Mouse (Mus musculus) midbrain, embryonic 10.5 days (tissue): ENCODE measurements around the gene Hoxd3. TPM values are rescaled to one million over a fixed set of nuclear protein-coding genes. Genes with fewer than 3 reads are reported as not detected.

ENCODE experiments used
- DNase-seq: peaks from one replicate; pipeline ENCODE4 v3.0.0-alpha.2; 2017; ENCODE audit warnings: low spot score
- H3K27ac ChIP-seq: fragments of 300-500 bp; sonication (generic); replicated peaks from 2 replicates; pipeline ENCODE4 v1.5.1; 2016; ENCODE audit warnings: mild to moderate bottlenecking
- H3K27me3 ChIP-seq: fragments of 300-500 bp; sonication (generic); 2 replicates; pipeline ENCODE4 v1.6.1; 2016; ENCODE audit warnings: low read depth, mild to moderate bottlenecking; ENCODE audit not compliant: poor library complexity, severe bottlenecking
- H3K36me3 ChIP-seq: fragments of 300-500 bp; sonication (generic); 2 replicates; pipeline ENCODE4 v1.6.1; 2016; ENCODE audit warnings: mild to moderate bottlenecking, moderate library complexity
- H3K4me1 ChIP-seq: fragments of 300-500 bp; sonication (generic); 2 replicates; pipeline ENCODE4 v1.6.1; 2016
- H3K4me3 ChIP-seq: fragments of 300-500 bp; sonication (generic); 2 replicates; pipeline ENCODE4 v1.5.1; 2016; ENCODE audit warnings: mild to moderate bottlenecking, moderate library complexity
- H3K9me3 ChIP-seq: fragments of 300-500 bp; sonication (generic); replicated peaks from 2 replicates; pipeline ENCODE4 v1.6.1; 2016; ENCODE audit warnings: mild to moderate bottlenecking
- WGBS: fragments of 180-500 bp; shearing (Covaris S2); methylation state at CpG from one replicate; pipeline ENCODE4 v1.1.7; 2016; 5-methylcytosine and 5-hydroxymethylcytosine counted together
- polyA plus RNA-seq: library from polyadenylated mRNA; unstranded; fragments of >200 nt; fragmentation: Nextera tagmentation; extraction: Ambion mirVana; gene quantifications from 2 replicates; pipeline ENCODE4 v1.2.1, GENCODE M21; 2016

The Hoxd3 gene
- polyA plus RNA-seq, 1 experiment from 2014 or later, result 0.06 TPM

DNA sequence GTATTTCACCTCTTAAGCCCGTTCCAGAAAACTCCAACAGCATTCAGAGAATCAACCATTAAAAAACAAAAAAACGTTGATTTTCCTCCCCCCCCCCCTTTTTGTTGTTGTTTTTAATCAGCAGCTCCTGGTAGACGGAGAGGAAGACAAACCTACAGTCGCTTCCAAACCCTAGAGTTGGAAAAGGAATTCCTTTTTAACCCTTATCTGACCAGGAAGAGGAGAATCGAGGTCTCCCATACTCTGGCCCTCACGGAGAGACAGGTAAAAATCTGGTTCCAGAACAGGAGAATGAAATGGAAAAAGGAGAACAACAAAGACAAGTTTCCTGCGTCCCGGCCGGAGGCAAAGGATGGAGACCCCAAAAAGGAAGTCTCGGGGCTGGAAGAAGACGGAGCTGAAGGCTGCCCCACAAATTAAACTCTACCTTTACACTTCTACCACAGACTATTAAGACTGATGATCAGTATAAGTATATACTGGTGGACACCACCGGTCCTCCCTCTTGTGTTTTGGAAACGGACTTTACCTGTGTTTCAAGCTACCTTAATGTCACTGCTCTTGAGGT is 5.2 kb upstream of the Hoxd3 start:
- DNase-seq, result no peak
- no peaks in the 10 kb centered on the region for H3K9me3 ChIP-seq
- H3K4me3 ChIP-seq, result no peak overlapping the region
- WGBS, result 3% methylated on average over 13 of the region's 13 CpGs
- no peak overlapping the region for H3K27ac ChIP-seq
- no peaks in the 10 kb centered on the region for H3K36me3 ChIP-seq
- peaks cover 100% of the 10 kb centered on the region for H3K27me3 ChIP-seq
- H3K4me1 ChIP-seq, result peaks cover 14% of the 10 kb centered on the region

DNA sequence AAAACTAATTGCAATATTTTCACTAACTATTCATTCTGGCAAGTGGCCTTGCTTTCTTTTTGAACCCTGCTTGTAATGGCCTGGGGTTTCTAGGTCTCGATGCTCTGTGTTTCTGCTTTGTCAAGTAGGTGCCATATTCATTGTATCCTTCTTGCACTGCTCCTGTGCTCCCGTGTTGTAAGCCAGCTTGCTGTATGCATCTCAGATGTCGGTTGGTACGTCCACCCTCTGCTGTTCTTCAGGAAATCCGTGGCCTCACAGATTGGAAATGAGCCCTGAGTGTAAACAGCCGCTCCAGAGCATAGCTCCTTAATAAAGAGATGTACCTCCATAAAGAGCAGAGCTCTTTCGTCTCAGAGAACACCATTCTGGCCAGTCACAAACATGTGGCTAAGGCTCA is 4.1 kb upstream of the Hoxd3 start:
- Histone ChIP-seq H3K27me3 (peaks cover 100% of the 10 kb centered on the region), H3K9me3 (no peaks in the 10 kb centered on the region), H3K4me1 (peaks cover 20% of the 10 kb centered on the region), H3K4me3 (no peak overlapping the region), H3K36me3 (no peaks in the 10 kb centered on the region), H3K27ac (no peak overlapping the region)
- DNase-seq, result no peak
- WGBS, result 5% methylated on average over 7 of the region's 7 CpGs

DNA sequence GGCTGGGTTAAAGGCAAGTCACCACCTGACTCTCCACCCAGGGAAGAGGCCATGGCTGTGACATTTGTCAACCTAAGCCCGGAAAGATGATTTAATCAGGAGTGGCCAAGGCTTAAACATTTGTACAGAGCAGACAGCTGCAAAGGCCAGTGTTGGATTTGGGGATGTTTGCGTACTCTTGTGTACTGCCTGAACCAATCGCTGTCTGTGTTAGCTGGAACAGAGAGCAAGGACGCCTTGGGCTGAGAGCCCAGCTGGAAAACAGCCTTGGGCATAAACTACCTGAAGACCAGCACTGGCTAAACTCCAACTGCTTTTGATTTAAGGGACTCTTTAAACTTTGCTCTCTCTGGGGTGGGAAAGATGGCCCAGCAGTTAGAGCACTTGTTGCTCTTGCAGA is 3.1 kb upstream of the Hoxd3 start:
- no peak overlapping the region for H3K4me3 ChIP-seq
- H3K27ac ChIP-seq, result no peak overlapping the region
- no peaks in the 10 kb centered on the region for H3K9me3 ChIP-seq
- no peak for DNase-seq
- H3K4me1 ChIP-seq, result peaks cover 20% of the 10 kb centered on the region
- WGBS, result 8% methylated on average over 4 of the region's 4 CpGs
- no peaks in the 10 kb centered on the region for H3K36me3 ChIP-seq
- H3K27me3 ChIP-seq, result peaks cover 100% of the 10 kb centered on the region

DNA sequence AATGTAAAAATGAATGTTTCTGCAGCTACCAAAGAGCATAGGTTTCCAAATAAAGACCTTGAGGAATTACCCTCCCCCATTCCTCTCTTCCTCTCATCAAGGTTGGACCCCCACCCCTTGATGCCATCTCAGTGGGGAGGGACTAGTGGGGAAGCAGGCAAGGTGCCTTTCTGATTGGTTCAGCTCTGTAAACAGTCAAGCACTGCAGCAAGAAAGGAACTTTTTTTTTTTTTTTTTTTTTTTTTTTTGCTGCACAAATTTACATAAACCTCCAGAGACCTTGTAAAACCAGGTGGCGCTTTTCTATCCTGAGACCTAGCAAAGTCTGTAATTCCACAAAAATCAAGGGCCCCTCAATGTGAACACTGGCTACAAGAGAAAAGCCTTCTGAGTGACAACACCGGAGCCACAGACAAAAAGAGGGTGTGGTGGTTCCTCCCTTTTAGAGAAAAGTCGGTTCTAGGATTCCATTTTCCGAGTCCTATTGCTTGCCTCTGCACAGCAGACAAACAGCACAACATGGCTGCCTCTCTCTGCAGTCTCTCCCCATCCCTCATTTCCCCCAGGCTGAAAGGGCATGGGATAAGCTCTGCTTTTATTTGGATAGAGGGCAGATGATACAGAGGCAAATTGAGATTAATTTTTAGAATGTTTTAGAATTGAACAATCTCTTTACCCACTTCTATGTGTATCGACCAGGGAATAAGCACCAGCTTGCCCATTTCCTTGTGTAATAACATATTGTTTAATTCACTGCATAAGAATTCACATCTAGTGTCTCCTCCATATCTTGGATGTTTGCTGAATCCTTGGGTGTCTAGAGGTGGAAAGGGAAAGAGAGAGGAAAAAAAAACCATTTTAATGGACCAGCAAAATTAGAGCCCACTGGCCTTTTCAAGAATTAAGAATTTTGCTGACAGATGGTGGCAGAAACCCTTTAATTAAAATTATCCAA is 2.0 kb upstream of the Hoxd3 start:
- no peak for DNase-seq
- 4% methylated on average over 5 of the region's 5 CpGs for WGBS
- no peaks in the 10 kb centered on the region for H3K9me3 ChIP-seq
- no peaks in the 10 kb centered on the region for H3K36me3 ChIP-seq
- H3K27me3 ChIP-seq, result peaks cover 100% of the 10 kb centered on the region
- H3K27ac ChIP-seq, result no peak overlapping the region
- H3K4me1 ChIP-seq, result peaks cover 17% of the 10 kb centered on the region
- no peak overlapping the region for H3K4me3 ChIP-seq

DNA sequence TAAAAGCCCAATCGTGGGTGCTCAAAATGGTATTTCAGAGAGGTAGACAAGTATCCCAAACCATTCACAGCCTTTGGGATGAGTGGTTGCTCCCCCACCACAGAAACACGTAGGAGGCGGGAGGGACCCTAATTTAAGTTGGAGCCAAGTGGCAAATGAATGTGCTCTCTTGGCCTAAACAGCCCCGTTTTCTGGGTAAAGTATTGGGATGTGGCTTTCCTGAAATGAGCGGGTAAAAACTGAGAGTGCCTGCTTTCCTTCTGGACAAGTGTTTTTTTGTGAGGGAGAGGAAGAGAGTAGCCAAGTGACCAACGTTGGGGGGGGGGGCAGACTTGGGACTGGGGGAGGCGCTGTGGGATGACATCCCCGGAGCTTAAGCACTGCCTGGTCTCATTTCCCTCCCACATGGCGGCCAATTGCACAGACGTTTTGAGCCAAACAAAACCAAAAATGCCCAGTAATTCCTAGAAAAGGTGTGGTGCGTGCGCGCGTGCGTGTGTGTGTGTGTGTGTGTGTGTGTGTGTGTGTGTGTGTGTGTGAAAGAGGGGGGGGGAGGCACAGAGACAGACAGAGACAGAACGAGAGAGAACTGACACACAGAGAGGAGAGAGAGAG is 691 bp upstream of the Hoxd3 start:
- Histone ChIP-seq H3K9me3 (no peaks in the 10 kb centered on the region), H3K4me3 (no peak overlapping the region), H3K27ac (no peak overlapping the region), H3K4me1 (peaks cover 11% of the 10 kb centered on the region), H3K36me3 (no peaks in the 10 kb centered on the region), H3K27me3 (peaks cover 100% of the 10 kb centered on the region)
- no peak for DNase-seq
- WGBS, result under 1% methylated on average over 16 of the region's 16 CpGs

DNA sequence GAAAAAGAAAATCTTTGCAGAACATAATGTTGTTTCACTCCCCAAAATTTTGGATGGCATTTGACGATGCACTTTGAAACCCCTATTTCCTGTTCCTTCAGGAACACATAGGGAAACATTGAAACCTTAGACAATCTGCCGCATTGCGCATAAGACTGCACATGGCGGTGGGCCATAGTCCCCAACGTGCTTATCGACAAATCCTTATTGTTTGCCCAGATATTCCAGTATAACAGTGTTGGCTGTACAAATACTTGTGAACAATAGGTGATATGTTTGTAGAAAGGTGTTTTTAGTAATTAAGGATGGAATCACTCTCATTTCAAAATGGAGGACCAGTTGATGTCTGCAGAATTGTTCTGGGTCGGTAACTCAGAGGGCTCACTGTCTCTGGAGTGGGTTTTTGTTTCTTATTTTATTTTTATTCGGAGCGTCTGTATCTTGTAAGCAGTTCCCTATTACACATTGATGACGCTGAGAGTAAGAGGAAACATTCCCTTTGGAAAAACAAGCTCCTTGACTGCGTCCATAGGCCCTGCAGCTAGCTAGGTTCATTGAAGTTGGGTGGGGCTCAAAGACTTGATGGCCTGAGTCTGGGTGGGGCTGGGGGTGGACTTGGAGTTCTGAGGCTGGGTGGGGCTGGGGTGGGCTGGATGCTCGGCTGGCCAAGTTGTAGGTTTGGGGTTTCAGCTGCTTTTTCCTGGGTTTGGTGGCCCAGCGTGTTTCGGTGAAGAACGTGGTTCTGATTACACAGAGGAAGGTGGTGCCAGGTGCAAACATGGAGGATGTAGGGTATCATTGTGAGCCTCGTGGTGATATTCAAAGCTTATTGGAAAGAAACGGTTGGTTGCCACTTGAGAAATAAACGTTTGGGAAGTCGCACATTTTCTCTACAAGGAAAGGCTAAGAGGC is 1.8 kb downstream of the Hoxd3 start:
- H3K27ac ChIP-seq, result no peak overlapping the region
- peaks cover 11% of the 10 kb centered on the region for H3K4me1 ChIP-seq
- no peaks in the 10 kb centered on the region for H3K36me3 ChIP-seq
- no peaks in the 10 kb centered on the region for H3K9me3 ChIP-seq
- no peak overlapping the region for H3K4me3 ChIP-seq
- H3K27me3 ChIP-seq, result peaks cover 100% of the 10 kb centered on the region
- 4% methylated on average over 19 of the region's 19 CpGs for WGBS
- DNase-seq, result no peak

DNA sequence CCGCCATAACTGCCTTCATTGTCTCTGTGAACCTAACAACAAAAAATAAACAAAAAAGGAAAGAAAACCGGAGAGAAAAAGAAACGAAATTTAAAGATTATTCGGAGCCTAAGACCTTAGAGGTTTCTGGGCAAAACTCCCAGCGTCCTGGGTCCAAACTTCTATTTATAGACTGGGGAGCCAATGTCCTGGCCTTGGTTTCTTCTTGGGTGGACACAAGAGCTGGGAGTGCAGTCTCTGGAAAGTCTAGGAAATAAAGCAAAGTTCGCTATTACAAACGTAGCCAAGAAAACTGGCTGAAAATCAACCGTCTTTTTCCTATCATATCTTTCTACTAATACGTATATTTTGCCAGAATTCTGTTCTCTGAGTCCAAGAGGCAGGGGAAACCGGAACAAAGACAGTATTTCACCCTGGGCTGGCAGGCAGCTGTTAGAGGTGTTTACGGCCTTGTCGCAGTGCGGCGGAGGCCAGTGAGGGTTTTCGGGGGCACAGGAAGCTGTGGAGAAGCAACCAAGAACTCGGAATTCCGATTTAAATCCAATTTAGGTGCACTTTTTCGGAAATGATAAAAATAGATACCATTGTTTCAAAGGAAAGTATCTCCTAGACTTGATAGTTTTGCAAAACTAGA is 2.5 kb downstream of the Hoxd3 start:
- H3K4me3 ChIP-seq, result no peak overlapping the region
- peaks cover 11% of the 10 kb centered on the region for H3K4me1 ChIP-seq
- no peaks in the 10 kb centered on the region for H3K36me3 ChIP-seq
- H3K27ac ChIP-seq, result no peak overlapping the region
- H3K9me3 ChIP-seq, result no peaks in the 10 kb centered on the region
- H3K27me3 ChIP-seq, result peaks cover 100% of the 10 kb centered on the region
- 4% methylated on average over 18 of the region's 18 CpGs for WGBS
- DNase-seq, result no peak

DNA sequence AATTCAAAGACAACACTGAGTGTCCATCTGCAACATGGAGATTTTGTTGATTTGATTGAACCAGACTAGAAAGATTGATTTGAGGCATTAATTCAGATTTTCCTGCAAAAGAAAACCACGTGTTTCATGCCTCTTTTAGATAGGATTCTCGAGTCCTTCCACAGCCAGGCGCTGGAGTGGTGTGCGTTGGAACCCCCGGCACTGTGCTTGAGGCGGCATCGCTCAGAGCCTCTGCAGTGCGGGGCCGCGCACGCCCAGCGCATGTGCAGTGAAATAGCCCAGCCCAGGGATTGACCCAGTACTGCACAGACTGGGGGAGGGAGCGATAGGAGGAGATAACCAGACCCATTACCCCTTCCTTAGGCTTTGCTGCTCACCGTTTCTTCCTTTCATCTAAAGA is 3.2 kb downstream of the Hoxd3 start:
- Histone ChIP-seq H3K9me3 (no peaks in the 10 kb centered on the region), H3K36me3 (no peaks in the 10 kb centered on the region), H3K27ac (no peak overlapping the region), H3K27me3 (peaks cover 100% of the 10 kb centered on the region), H3K4me1 (peaks cover 11% of the 10 kb centered on the region), H3K4me3 (no peak overlapping the region)
- no peak for DNase-seq
- under 1% methylated on average over 14 of the region's 14 CpGs for WGBS

DNA sequence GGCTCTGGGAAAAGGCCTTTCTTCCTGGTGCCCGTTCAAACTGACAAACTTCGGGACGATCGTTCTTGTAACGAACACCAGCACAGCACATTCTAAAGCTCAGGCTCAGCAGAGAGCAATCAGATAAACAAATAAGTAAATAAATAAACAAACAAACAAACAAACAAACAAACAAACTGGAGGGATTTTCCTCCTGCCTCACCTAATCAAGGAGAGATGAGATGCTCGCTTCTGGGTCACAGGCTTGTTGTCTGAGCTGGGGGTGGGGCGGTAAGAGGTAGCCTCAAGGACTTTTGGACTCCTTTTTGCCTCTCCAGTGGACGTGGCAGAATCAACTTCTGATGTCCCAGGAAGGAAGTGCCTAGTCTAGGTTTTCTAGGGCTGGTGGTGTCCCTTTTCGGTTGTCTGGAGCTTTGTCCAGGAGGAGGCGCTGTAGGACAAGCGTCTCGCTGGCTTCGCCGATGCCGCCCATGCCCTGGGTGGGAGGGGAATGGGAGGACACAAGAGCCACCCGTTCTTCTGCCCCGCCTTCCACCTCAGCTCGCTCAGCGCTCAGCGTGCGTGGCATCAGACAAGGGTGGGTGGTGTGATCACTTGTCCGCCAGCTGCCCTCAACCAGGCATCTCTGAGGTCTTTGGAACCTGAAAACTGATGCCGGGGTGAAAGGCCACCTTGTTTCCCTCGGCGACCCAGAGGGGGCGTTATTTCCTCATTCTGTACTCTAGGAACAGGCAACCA is 3.9 kb downstream of the Hoxd3 start:
- WGBS, result 3% methylated on average over 26 of the region's 26 CpGs
- no peak overlapping the region for H3K27ac ChIP-seq
- peaks cover 100% of the 10 kb centered on the region for H3K27me3 ChIP-seq
- peak overlapping the region; percentile 41 for H3K4me3 ChIP-seq
- H3K4me1 ChIP-seq, result peaks cover 11% of the 10 kb centered on the region
- no peaks in the 10 kb centered on the region for H3K9me3 ChIP-seq
- DNase-seq, result peak; percentile 90
- no peaks in the 10 kb centered on the region for H3K36me3 ChIP-seq

DNA sequence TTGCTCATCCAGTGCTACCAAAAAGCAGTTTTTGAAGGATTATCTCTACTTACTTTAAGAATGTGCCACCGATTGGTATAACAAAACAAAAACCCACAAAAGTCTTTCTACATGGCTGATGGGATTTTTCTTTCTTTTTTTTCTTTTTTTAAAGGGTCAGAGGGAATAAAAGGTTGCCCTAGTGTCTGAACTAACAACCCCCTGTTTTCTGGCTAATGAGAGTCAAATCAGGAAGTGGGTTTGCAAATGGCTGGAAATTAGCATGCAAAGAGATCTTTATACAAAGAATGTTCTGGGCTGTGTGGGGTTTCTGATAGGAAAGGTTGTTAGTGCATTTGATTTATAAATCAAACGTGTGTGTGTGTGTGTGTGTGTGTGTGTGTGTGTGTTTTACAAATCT is 8.7 kb downstream of the Hoxd3 start:
- WGBS, result 5% methylated on average over 2 of the region's 2 CpGs
- Histone ChIP-seq H3K4me3 (no peak overlapping the region), H3K27ac (no peak overlapping the region), H3K4me1 (peaks cover 5% of the 10 kb centered on the region; the same call in 1 of the 2 replicates), H3K27me3 (peaks cover 100% of the 10 kb centered on the region), H3K36me3 (no peaks in the 10 kb centered on the region), H3K9me3 (no peaks in the 10 kb centered on the region)
- no peak for DNase-seq

DNA sequence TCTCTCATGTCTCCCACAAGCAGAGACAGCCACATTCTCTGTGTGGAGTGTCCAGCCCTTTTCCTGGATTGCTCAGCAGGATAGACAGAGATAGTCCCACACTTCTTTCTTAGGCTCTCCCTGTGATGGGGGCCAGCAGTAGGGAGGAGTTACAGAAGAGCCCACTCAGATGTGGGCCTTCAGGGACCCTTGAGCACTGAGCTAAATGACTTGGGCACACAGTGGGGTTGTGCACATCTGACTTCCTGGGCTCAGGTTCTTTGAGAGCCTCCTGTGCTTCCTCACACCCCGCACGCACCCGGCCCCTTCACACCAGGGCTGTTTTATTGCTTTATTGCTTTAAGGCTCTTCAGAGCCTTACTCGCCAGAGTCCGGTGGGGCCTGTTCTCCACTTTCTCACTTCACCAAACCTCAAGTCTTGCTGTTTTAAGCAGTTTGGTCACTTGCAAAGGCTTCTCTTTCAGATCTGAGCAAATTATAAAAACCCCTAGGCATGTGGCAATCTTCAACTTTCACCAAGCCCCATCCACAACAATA is 9.3 kb downstream of the Hoxd3 start:
- WGBS, result 2% methylated on average over 5 of the region's 5 CpGs
- Histone ChIP-seq H3K36me3 (no peaks in the 10 kb centered on the region), H3K27ac (no peak overlapping the region), H3K4me3 (no peak overlapping the region), H3K9me3 (no peaks in the 10 kb centered on the region), H3K27me3 (peaks cover 100% of the 10 kb centered on the region), H3K4me1 (peaks cover under 1% of the 10 kb centered on the region; the same call in 1 of the 2 replicates)
- DNase-seq, result peak; percentile 14
